Mouse (Mus musculus): ENCODE results near the gene Cep57l1. TPM values are rescaled to one million over a fixed set of nuclear protein-coding genes. Genes with fewer than 3 reads are reported as not detected.

The Cep57l1 gene
- polyA plus RNA-seq (2012; ENCODE audit: insufficient read depth, low replicate concordance) = 1.3 TPM in 1 of 2 replicates, not detected in the other

DNA sequence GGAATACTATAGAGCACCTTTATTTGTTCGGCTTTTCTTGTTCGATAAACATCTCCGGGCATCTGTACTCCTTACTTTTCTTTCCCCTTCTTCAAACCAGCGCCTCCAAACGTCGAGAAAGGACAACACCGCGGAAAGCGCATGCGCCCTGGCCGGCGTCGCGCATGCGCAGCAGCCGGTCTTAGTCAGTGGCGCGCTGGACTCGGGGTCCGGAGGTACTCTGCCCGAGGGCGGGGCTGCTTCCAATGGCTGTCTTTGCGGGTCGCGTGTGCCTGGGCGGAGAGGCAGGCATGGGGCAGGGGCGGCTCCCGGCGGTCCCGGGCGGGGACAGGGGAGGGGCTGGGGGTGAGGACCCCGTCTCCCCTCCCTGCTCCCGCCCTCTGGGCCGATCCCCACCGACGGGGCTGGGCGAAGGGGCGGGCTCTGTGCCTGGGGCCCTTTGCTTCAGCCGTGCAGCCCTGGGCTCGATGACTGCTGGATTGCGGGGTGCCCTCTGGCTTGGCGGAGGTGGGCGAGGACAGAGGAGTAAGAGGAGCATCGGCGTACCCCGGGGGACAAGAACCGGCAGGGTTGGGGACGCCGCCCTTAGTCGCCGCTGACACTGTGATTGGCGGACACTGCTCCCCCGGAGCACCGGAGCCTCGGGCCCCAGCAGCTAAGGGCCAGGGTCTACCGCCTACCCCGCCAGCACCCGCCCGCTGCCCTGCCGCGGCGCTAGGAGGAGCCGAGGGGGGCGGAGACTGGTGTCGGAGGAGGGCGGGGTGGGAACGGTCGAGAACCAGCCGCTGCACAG, at the start of gene Cep57l1, which contains the start of gene Sesn1:
TSS of gene Cep57l1 (minus strand) at position 101 of the 793 bp plus-strand sequence.
TSS of gene Sesn1 (plus strand) at position 165 of the 793 bp plus-strand sequence.
- Histone ChIP-seq H3K36me3 (replicated peaks; ENCODE audit: low read length) (peaks cover 19% of the 10 kb centered on the region), H3K4me1 (peaks cover 63% of the 10 kb centered on the region), H3K9me3 (0 out of 2 replicates have a peak, but pooled peaks cover 4% of the 10 kb centered on the region), H3K4me3 (replicated peaks) (peak within 1 kb of the TSS; percentile 99), H3K27me3 (replicated peaks) (no peaks in the 10 kb centered on the region)
- no peak for TF ChIP-seq GATA1 (IDR thresholded peaks at IDR 0.05; ENCODE audit: borderline replicate concordance, low read length)

DNA sequence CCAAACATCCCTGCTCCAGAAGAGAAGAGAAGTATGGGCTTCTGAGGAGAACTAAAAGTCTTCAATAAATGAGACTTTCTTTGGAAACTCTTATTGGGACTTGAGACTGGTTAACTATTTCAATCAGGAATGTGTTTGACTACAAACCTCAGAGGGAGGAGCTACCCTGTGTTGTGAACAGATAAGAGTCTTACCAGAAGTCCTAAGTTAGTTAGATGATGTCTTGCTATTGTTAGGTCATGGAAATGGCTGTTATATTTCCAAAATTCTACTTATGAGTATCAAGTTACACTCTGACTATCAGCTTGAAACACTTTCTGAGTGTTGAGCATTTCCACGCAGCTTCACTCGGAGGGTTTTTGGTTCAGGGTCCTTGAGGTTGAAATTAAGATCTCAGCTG, 39.0 kb upstream of the Cep57l1 start:
- H3K9me3 ChIP-seq = no peaks in the 10 kb centered on the region
- H3K4me1 ChIP-seq = peaks cover 23% of the 10 kb centered on the region
- TF ChIP-seq FLI1 (IDR thresholded peaks at IDR 0.05; ENCODE audit: low read length) = no peak
- TF ChIP-seq GATA1 (IDR thresholded peaks at IDR 0.05; ENCODE audit: borderline replicate concordance, low read length) = no peak
- H3K27me3 ChIP-seq (replicated peaks) = no peaks in the 10 kb centered on the region
- peaks cover 7% of the 10 kb centered on the region for H3K36me3 ChIP-seq (replicated peaks; ENCODE audit: low read length)
- no peak overlapping the region for H3K4me3 ChIP-seq (replicated peaks)

DNA sequence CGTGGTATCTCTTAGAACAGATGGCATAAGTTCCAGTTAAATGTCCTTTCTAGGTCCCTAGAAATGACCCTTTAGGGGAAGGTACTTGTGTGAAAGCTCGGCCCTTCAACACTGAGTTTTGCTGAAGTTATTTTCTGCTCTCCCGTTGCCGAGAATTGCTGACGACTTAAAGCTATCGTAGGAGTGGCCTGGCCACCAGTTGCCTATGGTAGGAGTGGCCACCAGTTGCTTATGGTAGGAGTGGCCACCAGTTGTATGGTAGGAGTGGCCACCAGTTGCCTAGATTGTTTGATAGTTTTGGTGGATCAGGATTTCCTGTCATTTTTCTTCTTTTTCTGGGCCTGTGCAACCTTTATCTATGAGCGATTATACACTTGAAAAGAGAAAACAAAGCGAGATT, 38.1 kb upstream of the Cep57l1 start:
- TF ChIP-seq FLI1 (IDR thresholded peaks at IDR 0.05; ENCODE audit: low read length) (no peak), GATA1 (IDR thresholded peaks at IDR 0.05; ENCODE audit: borderline replicate concordance, low read length) (no peak)
- Histone ChIP-seq H3K36me3 (replicated peaks; ENCODE audit: low read length) (peaks cover 7% of the 10 kb centered on the region), H3K4me1 (peaks cover 23% of the 10 kb centered on the region), H3K9me3 (no peaks in the 10 kb centered on the region), H3K4me3 (replicated peaks) (no peak overlapping the region), H3K27me3 (replicated peaks) (no peaks in the 10 kb centered on the region)

DNA sequence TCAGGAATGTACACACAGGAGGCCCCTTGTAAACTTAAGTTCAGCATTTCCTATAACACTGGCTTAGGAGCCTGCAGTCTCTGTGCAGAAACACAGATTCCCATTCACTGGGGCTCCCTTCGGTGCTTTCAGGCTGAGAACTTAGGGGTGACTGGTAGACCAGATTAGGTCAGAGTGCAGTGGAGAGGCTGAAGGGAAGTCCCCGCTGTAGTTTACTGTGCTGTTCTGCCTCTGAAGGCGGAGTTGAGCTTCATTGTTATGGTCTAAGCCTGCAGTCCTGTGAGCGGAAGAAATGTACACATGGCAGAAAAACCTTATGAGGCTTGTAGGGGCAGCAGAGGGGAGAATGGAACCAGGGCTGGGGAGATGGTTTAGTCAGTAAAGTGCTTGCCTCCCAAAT, 29.2 kb upstream of the Cep57l1 start:
- no peaks in the 10 kb centered on the region for H3K27me3 ChIP-seq (replicated peaks)
- no peak overlapping the region for H3K4me3 ChIP-seq (replicated peaks)
- peaks cover 15% of the 10 kb centered on the region for H3K36me3 ChIP-seq (replicated peaks; ENCODE audit: low read length)
- peaks cover 10% of the 10 kb centered on the region for H3K9me3 ChIP-seq
- no peak for TF ChIP-seq FLI1 (IDR thresholded peaks at IDR 0.05; ENCODE audit: low read length)
- TF ChIP-seq GATA1 (IDR thresholded peaks at IDR 0.05; ENCODE audit: borderline replicate concordance, low read length) = no peak
- peaks cover 21% of the 10 kb centered on the region for H3K4me1 ChIP-seq

DNA sequence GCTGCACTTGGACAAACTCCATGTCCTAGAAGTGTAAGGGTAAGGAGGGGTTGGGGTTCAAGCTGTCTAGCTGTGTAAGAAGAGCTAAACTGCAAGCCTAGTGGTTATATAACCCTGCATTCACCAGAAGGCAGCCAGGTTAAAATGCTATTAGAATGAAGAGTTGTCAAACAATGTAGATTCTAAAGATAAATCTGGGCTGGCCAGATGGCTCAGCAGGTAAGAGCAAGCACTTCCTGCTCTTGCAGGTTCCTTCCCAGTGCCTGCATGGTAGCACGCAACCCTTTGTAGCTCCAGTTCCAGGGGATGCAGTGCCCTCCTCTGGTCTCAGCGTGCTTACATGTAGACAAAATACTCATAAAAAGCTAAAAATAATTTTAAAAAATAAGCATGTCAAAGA, 24.5 kb upstream of the Cep57l1 start:
- Histone ChIP-seq H3K36me3 (replicated peaks; ENCODE audit: low read length) (peaks cover 13% of the 10 kb centered on the region), H3K4me1 (peaks cover 42% of the 10 kb centered on the region), H3K4me3 (replicated peaks) (no peak overlapping the region), H3K27me3 (replicated peaks) (no peaks in the 10 kb centered on the region), H3K9me3 (peaks cover 6% of the 10 kb centered on the region)
- TF ChIP-seq GATA1 (IDR thresholded peaks at IDR 0.05; ENCODE audit: borderline replicate concordance, low read length) = no peak
- no peak for TF ChIP-seq FLI1 (IDR thresholded peaks at IDR 0.05; ENCODE audit: low read length)

DNA sequence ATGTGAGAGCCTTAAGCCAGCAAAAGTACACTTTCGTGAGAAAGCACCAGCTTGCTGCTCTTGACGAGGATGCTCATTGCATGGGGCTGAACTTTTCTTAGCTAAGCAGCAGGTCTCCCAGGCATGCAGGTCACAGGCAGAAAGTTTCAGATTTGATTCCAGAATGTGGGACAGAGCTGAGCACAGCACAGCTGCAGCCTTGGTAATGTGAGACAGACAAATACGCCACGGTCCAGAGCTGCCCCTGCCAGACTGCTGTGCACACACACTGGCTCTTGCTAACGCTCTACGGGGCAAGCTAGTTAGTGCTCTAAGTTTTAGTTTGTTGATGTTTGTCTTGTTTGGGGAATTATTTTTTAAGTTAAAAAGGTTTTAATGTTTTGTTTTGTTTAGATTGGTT, 22.5 kb upstream of the Cep57l1 start:
- Histone ChIP-seq H3K4me3 (replicated peaks) (no peak overlapping the region), H3K27me3 (replicated peaks) (no peaks in the 10 kb centered on the region), H3K36me3 (replicated peaks; ENCODE audit: low read length) (peaks cover 6% of the 10 kb centered on the region), H3K9me3 (peaks cover 6% of the 10 kb centered on the region), H3K4me1 (peaks cover 45% of the 10 kb centered on the region)
- TF ChIP-seq GATA1 (IDR thresholded peaks at IDR 0.05; ENCODE audit: borderline replicate concordance, low read length) = no peak
- TF ChIP-seq FLI1 (IDR thresholded peaks at IDR 0.05; ENCODE audit: low read length) = no peak

DNA sequence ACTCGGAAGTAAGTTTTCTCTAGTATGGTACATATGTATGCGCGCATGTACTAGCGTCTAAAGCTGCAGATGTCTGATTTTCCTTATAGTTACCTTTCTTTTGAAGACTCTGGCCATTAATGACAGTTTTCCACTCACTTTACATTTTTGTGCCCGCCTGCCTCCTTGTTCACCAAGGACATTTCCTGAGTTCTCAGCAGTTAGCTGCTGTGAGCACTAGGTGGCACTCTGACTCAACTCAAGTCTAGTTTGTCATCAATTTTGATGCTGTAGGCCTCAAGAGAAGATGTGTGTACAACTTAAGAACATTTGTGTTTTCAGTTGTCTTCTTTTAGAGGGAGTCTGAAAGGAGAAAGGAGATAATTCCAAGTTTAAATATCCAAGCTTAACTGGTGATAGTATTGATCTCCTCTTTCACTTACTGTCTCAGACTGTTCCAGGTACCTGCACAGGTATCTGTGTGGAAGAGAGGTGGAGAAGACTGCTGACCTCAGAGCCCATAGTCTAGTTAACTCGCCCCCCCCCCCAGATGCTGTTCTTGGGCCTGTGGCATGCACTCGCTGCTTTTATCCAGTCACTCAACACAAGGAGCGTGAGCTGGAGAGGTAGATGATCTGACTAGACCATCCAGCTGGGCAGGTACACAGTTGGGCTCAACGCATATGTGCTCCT, 21.3 kb upstream of the Cep57l1 start:
- H3K27me3 ChIP-seq (replicated peaks) = no peaks in the 10 kb centered on the region
- peaks cover 2% of the 10 kb centered on the region for H3K36me3 ChIP-seq (replicated peaks; ENCODE audit: low read length)
- H3K4me1 ChIP-seq = peaks cover 57% of the 10 kb centered on the region
- no peaks in the 10 kb centered on the region for H3K9me3 ChIP-seq
- no peak overlapping the region for H3K4me3 ChIP-seq (replicated peaks)
- TF ChIP-seq GATA1 (IDR thresholded peaks at IDR 0.05; ENCODE audit: borderline replicate concordance, low read length) = no peak
- TF ChIP-seq FLI1 (IDR thresholded peaks at IDR 0.05; ENCODE audit: low read length) = no peak

DNA sequence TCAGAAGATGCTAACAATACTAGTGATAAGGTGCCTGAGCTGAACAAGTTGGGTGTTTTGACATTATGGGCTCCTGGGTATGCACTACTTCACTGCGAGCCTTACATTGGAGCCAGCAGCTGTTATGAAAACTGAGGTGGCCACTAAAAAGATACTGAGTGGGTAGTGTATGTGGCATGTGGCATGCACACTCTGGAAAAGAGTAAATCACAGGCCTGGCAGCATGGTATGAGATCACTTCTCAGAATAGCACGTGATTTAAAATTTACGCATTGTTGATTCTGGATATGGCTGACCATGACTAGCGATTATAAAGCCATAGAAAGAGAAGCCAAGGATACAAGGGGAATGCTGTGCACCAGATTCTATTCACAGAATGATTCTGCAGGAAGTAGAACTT, 20.8 kb upstream of the Cep57l1 start:
- peaks cover 60% of the 10 kb centered on the region for H3K4me1 ChIP-seq
- TF ChIP-seq GATA1 (IDR thresholded peaks at IDR 0.05; ENCODE audit: borderline replicate concordance, low read length) = no peak
- no peak for TF ChIP-seq FLI1 (IDR thresholded peaks at IDR 0.05; ENCODE audit: low read length)
- no peak overlapping the region for H3K4me3 ChIP-seq (replicated peaks)
- no peaks in the 10 kb centered on the region for H3K9me3 ChIP-seq
- H3K36me3 ChIP-seq (replicated peaks; ENCODE audit: low read length) = peaks cover 3% of the 10 kb centered on the region
- H3K27me3 ChIP-seq (replicated peaks) = no peaks in the 10 kb centered on the region

DNA sequence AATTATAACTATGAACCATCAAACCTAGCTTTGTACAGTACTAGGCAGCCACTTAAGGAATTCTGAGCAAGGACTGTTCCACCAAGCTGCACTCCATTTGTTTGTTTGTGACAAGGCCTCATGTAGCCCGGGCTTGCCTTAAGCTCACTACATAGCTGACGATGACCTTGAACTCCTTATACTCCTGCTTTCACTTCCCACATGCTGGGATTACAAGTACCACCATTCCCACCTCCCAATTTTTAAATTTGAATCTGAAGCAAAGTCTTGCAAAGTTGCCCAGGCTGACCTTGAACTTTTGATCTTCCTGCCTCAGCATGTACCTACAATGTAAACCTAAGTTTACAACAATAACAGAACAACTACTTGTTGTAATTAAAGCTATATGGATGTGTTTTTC, 20.3 kb upstream of the Cep57l1 start:
- no peak for TF ChIP-seq GATA1 (IDR thresholded peaks at IDR 0.05; ENCODE audit: borderline replicate concordance, low read length)
- no peak for TF ChIP-seq FLI1 (IDR thresholded peaks at IDR 0.05; ENCODE audit: low read length)
- no peak overlapping the region for H3K4me3 ChIP-seq (replicated peaks)
- no peaks in the 10 kb centered on the region for H3K27me3 ChIP-seq (replicated peaks)
- peaks cover 3% of the 10 kb centered on the region for H3K36me3 ChIP-seq (replicated peaks; ENCODE audit: low read length)
- no peaks in the 10 kb centered on the region for H3K9me3 ChIP-seq
- peaks cover 63% of the 10 kb centered on the region for H3K4me1 ChIP-seq

DNA sequence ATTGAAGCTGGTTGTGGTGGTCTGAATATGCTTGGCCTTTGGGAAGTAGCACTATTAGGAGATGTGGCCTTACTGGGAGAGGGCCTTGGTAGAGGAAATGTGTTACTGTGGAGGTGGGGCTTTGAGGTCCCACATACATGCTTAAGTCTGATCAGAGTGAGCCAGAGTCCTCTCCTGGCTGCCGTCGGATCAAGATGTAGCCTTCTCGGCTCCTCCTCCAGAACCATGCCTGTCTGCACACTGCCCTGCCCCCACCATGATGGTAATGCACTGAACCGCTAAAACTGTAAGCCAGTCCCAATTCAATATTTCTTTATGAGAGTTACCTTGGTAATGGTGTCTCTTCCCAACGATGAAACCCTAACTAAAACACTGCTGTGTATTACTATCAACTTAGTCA, 19.5 kb upstream of the Cep57l1 start:
- no peaks in the 10 kb centered on the region for H3K27me3 ChIP-seq (replicated peaks)
- peaks cover 61% of the 10 kb centered on the region for H3K4me1 ChIP-seq
- H3K36me3 ChIP-seq (replicated peaks; ENCODE audit: low read length) = peaks cover 3% of the 10 kb centered on the region
- no peak for TF ChIP-seq GATA1 (IDR thresholded peaks at IDR 0.05; ENCODE audit: borderline replicate concordance, low read length)
- TF ChIP-seq FLI1 (IDR thresholded peaks at IDR 0.05; ENCODE audit: low read length) = no peak
- no peaks in the 10 kb centered on the region for H3K9me3 ChIP-seq
- H3K4me3 ChIP-seq (replicated peaks) = no peak overlapping the region

Measured in megakaryocyte, embryonic 14.5 days (primary cell).